Mouse (Mus musculus) intestine, embryonic 16.5 days (tissue): Measurements from ENCODE around the gene Sept11. TPM values are rescaled to one million over a fixed set of nuclear protein-coding genes. Genes with fewer than 3 reads are reported as not detected.

Experiments
- ATAC-seq: fragments of 200-750 bp; cut with Nextera tagmentation; 2 replicates; pipeline ENCODE4 v1.8.0; 2017; ENCODE audit warnings: moderate TSS enrichment, moderate library complexity
- H3K27ac ChIP-seq: fragments of 300-500 bp; sonication (generic); 2 replicates; pipeline ENCODE4 v1.5.1; 2014; ENCODE audit warnings: mild to moderate bottlenecking, low read length
- H3K27me3 ChIP-seq: fragments of 300-500 bp; sonication (generic); replicated peaks from 2 replicates; pipeline ENCODE4 v1.6.1; 2014; ENCODE audit warnings: low read length, control low read depth, mixed read lengths; ENCODE audit not compliant: control insufficient read depth, insufficient read depth
- H3K36me3 ChIP-seq: fragments of 300-500 bp; sonication (generic); 2 replicates; pipeline ENCODE4 v1.6.1; 2014; ENCODE audit warnings: low read length, control low read depth; ENCODE audit not compliant: control insufficient read depth, insufficient read depth
- H3K4me1 ChIP-seq: fragments of 300-500 bp; sonication (generic); 2 replicates; pipeline ENCODE4 v1.6.1; 2014; ENCODE audit warnings: low read length, control low read depth, mixed read lengths; ENCODE audit not compliant: control insufficient read depth, insufficient read depth
- H3K4me2 ChIP-seq: fragments of 300-500 bp; sonication (generic); 2 replicates; pipeline ENCODE4 v1.6.1; 2014; ENCODE audit warnings: low read depth, low read length, control low read depth
- H3K4me3 ChIP-seq: fragments of 300-500 bp; sonication (generic); 2 replicates; pipeline ENCODE4 v1.5.1; 2014; ENCODE audit warnings: mild to moderate bottlenecking, low read length
- H3K9ac ChIP-seq: fragments of 300-500 bp; sonication (generic); 2 replicates; pipeline ENCODE4 v1.6.1; 2014; ENCODE audit warnings: low read depth, low read length
- H3K9me3 ChIP-seq: fragments of 300-500 bp; sonication (generic); 2 replicates; pipeline ENCODE4 v1.6.1; 2016; ENCODE audit warnings: low read length, control low read depth; ENCODE audit not compliant: control insufficient read depth
- WGBS: fragments of 180-500 bp; shearing (Covaris S2); extraction: QIAGEN DNeasy Blood & Tissue Kit; methylation state at CpG from one replicate; pipeline ENCODE4 v1.1.7; 2014; 5-methylcytosine and 5-hydroxymethylcytosine counted together
- polyA plus RNA-seq: library from polyadenylated mRNA; unstranded; fragments of >200 nt; fragmentation: Nextera tagmentation; extraction: Ambion mirVana; gene quantifications from 2 replicates; pipeline ENCODE4 v1.2.1, GENCODE M21; 2015

Sept11 gene
- polyA plus RNA-seq, 1 experiment from 2014 or later: 116 TPM

DNA sequence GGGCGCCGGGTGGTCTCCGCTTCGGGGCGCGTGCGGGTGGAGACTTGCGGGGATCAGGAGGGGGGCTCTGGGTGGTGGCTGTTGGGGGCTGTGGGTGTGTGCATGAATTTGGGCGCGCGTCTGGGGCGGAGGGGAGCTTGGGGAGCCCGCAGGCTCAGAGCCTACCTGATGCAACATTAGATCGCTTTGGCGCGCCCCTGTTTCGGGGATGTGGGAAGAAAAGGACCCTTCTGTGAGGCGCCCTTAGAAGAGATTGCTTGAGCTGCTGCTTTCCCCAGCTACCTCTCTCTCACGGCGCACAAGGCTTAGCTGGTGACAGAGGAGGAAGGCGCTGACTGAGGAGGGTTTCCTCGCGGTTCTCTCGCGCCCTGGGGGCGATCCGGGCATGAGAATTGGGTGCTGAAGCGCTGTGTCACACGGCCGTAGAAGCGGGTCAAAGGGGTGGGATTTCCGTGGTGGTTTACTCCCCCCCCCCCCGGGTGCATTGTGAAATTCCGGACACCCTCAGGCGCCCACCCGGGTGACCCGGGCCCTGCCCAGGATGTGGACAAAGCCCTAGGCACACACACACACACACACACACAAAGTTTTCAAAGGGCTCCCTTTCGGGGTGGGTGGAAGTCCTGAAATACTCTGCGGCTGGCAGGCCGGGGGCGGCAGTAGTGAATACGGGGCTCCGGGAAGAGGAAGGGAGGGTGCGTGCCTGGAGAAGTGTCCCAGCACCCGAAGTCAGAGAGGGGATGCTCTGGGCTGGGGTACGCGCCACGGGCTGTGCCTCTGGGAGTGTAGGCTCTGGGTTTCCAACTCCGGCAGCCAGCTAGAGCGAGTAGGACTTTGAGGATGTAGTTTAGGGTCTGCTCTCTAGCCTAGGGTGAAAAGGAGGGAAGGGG is 646 bp downstream of the Sept11 start:
- peak overlapping the region; percentile 88 for H3K4me3 ChIP-seq
- peak overlapping the region; percentile 89 for H3K4me2 ChIP-seq
- H3K9me3 ChIP-seq: no peaks in the 10 kb centered on the region
- no peaks in the 10 kb centered on the region for H3K27me3 ChIP-seq
- H3K4me1 ChIP-seq: peaks cover 47% of the 10 kb centered on the region
- H3K27ac ChIP-seq: peak overlapping the region; percentile 93
- under 1% methylated on average over 50 of the region's 50 CpGs for WGBS
- peak overlapping the region; percentile 97 for H3K9ac ChIP-seq
- ATAC-seq: peak; percentile 49
- no peaks in the 10 kb centered on the region for H3K36me3 ChIP-seq

DNA sequence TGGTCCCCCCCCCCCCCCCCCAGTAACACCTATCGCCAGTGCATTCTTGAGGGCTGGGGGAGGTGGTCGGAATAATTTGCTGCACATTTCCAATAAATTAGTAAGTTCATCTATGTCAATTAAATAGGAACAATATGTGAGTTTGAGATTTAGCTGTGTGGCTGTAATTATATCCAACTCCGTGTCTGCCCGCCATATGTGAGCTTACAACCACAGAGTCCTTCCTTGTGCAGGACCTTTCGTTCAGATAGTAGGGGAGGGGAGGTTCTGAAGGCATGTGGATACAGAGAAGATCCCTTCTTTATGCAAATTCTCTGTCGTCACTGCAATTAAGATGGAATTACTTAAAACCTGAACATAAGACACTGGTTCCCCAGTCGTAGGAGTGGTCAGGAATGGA is 2.1 kb downstream of the Sept11 start:
- H3K27ac ChIP-seq: no peak overlapping the region
- peak overlapping the region; percentile 89 for H3K4me2 ChIP-seq
- H3K9ac ChIP-seq: peak overlapping the region; percentile 97
- H3K36me3 ChIP-seq: no peaks in the 10 kb centered on the region
- peaks cover 54% of the 10 kb centered on the region for H3K4me1 ChIP-seq
- WGBS: 62% methylated on average over 7 of the region's 7 CpGs
- ATAC-seq: no peak
- H3K4me3 ChIP-seq: peak overlapping the region; percentile 88
- no peaks in the 10 kb centered on the region for H3K9me3 ChIP-seq
- no peaks in the 10 kb centered on the region for H3K27me3 ChIP-seq

DNA sequence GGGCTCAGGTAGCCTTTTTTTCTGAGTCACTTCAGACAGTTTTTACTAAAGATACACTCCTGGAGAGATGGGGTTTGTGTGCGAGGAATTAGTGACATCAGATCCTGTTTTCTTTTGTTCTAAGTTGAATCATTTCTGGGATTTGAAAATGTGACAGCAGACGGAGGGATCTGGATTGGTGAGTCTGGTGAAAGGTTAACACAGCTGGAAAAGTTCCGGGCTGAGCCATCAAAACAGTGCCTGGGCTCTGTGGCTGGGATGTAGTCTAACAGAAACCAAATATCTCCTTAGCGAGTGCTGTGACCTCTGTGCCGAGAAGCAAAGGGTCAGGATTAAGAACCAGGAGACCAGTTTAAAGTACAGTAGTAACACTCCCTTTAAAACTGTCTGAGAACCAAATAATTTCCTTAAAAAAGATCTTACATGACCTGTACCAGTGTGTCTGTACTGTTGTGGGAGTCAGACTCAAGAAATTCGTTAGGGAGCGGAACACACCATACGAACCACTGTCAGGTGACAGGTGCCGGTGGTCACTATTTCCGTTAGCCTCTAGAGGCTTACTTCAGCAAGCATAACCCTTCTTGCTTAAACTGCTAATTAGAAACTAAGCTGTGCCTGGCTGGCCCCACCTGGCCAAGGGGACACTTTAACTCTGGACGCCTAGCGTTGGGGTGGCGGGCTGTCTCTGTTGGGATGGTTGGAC is 4.1 kb downstream of the Sept11 start:
- no peaks in the 10 kb centered on the region for H3K9me3 ChIP-seq
- no peak for ATAC-seq
- no peak overlapping the region for H3K4me3 ChIP-seq
- WGBS: 65% methylated on average over 13 of the region's 13 CpGs
- H3K27me3 ChIP-seq: no peaks in the 10 kb centered on the region
- peaks cover 43% of the 10 kb centered on the region for H3K4me1 ChIP-seq
- no peak overlapping the region for H3K9ac ChIP-seq
- H3K27ac ChIP-seq: no peak overlapping the region
- H3K4me2 ChIP-seq: 0 out of 2 replicates have a peak overlapping the region, but pooled peaks have one; percentile 23
- H3K36me3 ChIP-seq: no peaks in the 10 kb centered on the region

DNA sequence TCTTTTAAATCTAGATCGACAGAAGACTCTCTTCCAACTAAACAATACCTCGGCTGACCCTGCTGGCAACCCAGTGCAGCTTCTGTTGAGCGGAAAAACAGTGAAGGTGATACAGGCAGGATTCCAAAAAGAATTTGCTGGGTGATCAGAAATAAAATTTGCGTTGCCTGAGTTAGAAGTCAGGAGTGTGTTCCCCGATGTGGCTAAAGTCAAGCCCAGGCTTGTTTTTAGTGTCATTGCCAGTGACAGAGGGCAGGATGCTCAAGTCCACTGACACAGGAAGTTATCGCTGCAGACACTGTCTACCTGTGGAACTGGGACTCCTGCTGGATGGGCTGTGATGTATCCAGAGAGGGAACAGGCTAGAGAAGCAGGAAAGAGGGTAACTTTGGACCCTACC is 5.0 kb downstream of the Sept11 start:
- Histone ChIP-seq H3K4me3 (no peak overlapping the region), H3K4me1 (peaks cover 43% of the 10 kb centered on the region), H3K27me3 (no peaks in the 10 kb centered on the region), H3K4me2 (no peak overlapping the region), H3K27ac (no peak overlapping the region), H3K36me3 (no peaks in the 10 kb centered on the region), H3K9me3 (no peaks in the 10 kb centered on the region), H3K9ac (peak overlapping the region; percentile 21; the same call in 1 of the 2 replicates)
- WGBS: 48% methylated on average over 6 of the region's 6 CpGs
- no peak for ATAC-seq

DNA sequence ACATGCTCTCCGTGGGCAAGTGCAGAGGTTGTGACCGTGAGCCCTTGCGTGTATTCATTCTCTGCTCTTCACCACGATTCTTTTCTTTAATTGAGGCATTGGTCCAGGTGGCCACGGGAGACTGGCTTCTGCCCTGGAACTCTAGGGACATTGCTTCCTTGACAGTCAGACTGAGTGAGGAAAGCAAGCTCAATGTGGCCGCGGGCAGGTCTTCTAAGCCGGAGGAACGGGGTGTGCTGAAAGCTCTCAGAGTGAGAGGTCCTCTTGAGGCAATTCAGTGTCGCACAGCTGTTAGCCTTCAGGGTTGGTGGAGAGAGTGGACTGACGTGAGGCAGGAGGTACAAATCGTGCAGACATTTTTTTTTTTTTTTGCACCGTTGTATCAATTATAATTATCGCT is 5.6 kb downstream of the Sept11 start:
- no peaks in the 10 kb centered on the region for H3K27me3 ChIP-seq
- H3K27ac ChIP-seq: no peak overlapping the region
- H3K4me3 ChIP-seq: no peak overlapping the region
- 0 out of 2 replicates have a peak overlapping the region, but pooled peaks have one; percentile 3 for H3K4me2 ChIP-seq
- no peaks in the 10 kb centered on the region for H3K36me3 ChIP-seq
- WGBS: 56% methylated on average over 14 of the region's 14 CpGs
- no peak overlapping the region for H3K9ac ChIP-seq
- no peak for ATAC-seq
- no peaks in the 10 kb centered on the region for H3K9me3 ChIP-seq
- peaks cover 43% of the 10 kb centered on the region for H3K4me1 ChIP-seq

DNA sequence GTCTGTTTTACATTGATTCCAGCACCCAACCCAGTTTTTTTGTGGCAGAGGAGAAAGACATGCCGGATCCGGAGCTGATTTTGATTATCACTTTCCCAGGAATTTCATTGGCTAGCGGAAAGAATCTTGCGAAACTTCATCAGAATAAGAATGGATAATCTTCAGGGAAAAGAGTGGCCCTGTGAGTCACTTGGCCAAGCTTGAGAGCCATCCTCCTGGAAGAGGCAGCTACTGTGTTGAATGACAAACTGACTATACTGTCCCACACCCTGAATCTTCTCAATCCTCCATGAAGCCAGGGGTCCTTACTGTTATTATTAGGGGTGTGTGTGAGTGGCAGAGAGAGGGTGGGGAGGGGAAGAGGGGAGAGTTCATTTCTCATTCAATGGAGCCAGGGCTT is 7.7 kb downstream of the Sept11 start:
- Histone ChIP-seq H3K9ac (no peak overlapping the region), H3K27ac (peak overlapping the region; percentile 55), H3K36me3 (no peaks in the 10 kb centered on the region; the same call in 1 of the 2 replicates), H3K4me3 (no peak overlapping the region), H3K27me3 (no peaks in the 10 kb centered on the region), H3K9me3 (no peaks in the 10 kb centered on the region), H3K4me1 (peaks cover 39% of the 10 kb centered on the region), H3K4me2 (no peak overlapping the region)
- no peak for ATAC-seq
- WGBS: 75% methylated on average over 4 of the region's 4 CpGs

DNA sequence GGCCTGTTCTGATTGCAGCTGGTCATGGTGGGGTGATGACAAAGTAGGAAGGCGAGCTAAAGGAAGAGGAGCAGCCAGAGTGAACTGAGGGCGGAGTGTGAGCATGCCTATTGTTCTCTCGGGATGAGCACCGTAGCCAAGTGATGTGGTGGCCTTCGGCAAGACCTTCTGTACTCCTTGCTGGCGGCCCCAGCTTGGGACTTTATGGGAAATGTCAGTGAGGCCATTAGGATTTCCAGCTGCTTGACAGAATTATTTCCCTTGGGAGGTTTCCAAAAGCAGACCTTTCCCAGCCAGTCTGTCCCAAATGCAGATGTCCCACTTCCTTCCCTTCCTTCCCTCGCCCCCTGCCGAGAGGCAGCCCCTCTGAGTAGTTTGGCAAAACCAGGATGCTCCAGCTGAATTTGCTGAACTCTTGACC is 8.1 kb downstream of the Sept11 start:
- H3K9me3 ChIP-seq: no peaks in the 10 kb centered on the region
- peaks cover 35% of the 10 kb centered on the region for H3K4me1 ChIP-seq
- H3K4me3 ChIP-seq: no peak overlapping the region
- ATAC-seq: peak; percentile 52
- H3K27me3 ChIP-seq: no peaks in the 10 kb centered on the region
- 55% methylated on average over 8 of the region's 8 CpGs for WGBS
- no peak overlapping the region for H3K9ac ChIP-seq
- peak overlapping the region; percentile 55 for H3K27ac ChIP-seq
- H3K4me2 ChIP-seq: 0 out of 2 replicates have a peak overlapping the region, but pooled peaks have one; percentile 10
- H3K36me3 ChIP-seq: no peaks in the 10 kb centered on the region; the same call in 1 of the 2 replicates

DNA sequence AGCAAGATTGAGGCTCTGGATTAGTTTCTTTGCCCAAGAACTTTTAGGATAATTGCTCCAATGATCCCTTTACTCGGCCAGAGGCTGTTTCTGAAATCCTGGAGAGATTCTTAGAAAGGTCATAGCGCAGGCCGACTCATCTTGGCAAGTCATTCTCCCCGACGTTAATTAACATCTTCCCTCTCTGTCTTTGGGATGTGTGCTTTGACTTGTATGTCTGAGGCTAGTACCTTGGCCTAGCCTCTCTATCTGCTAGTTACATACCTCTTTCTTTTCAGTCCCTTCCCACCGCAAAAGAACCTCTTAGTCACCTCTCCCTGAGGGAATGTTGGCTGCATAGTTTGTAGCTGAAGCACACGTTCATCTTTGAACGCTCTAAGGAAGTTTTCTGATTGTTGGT is 10.4 kb downstream of the Sept11 start:
- H3K27me3 ChIP-seq: no peaks in the 10 kb centered on the region
- H3K27ac ChIP-seq: no peak overlapping the region
- H3K9ac ChIP-seq: no peak overlapping the region
- 82% methylated on average over 8 of the region's 8 CpGs for WGBS
- H3K9me3 ChIP-seq: no peaks in the 10 kb centered on the region
- no peak overlapping the region for H3K4me2 ChIP-seq
- ATAC-seq: no peak
- no peak overlapping the region for H3K4me3 ChIP-seq
- no peaks in the 10 kb centered on the region; the same call in 1 of the 2 replicates for H3K36me3 ChIP-seq
- H3K4me1 ChIP-seq: peaks cover 13% of the 10 kb centered on the region
